Mouse (Mus musculus) G1E (cell line): ENCODE results near the gene Stk24.
A peak's percentile ranks its signal among the peaks of the same experiment; 100 is the strongest.

Experiments used
- CTCF ChIP-seq: IDR thresholded peaks from 2 replicates; pipeline ENCODE4 v1.5.1; 2012; ENCODE audit warnings: low read depth, low read length, inconsistent platforms, mixed read lengths
- TAL1 ChIP-seq: conservative IDR thresholded peaks from 2 replicates; pipeline ENCODE4 v1.6.1; 2012; ENCODE audit warnings: low read depth, low read length, inconsistent platforms, mixed read lengths

GRCm38 (mm10) chr14:121346053-121346452 lies 33.8 kb downstream of the Stk24 start:
- no peak for TF ChIP-seq TAL1
- TF ChIP-seq CTCF = peak; percentile 69; the same call in 1 of the 2 replicates
